Mouse (Mus musculus) lung, postnatal 0 days (tissue): ENCODE measurements around the gene Irx5. TPM values are rescaled to one million over a fixed set of nuclear protein-coding genes. Genes with fewer than 3 reads are reported as not detected.

Experiments
- ATAC-seq: fragments of 200-750 bp; cut with Nextera tagmentation; 2 replicates; pipeline ENCODE4 v1.8.0; 2017; ENCODE audit warnings: moderate library complexity
- DNase-seq: peaks from one replicate; pipeline ENCODE4 v3.0.0-alpha.2; 2016; ENCODE audit warnings: low spot score
- H3K27ac ChIP-seq: fragments of 300-500 bp; sonication (generic); 2 replicates; pipeline ENCODE4 v1.5.1; 2014; ENCODE audit warnings: antibody characterized with exemption, mild to moderate bottlenecking, low read length, mixed read lengths
- H3K27me3 ChIP-seq: fragments of 300-500 bp; sonication (generic); replicated peaks from 2 replicates; pipeline ENCODE4 v1.6.1; 2014; ENCODE audit warnings: low read length, mixed read lengths; ENCODE audit not compliant: insufficient read depth
- H3K36me3 ChIP-seq: fragments of 300-500 bp; sonication (generic); 2 replicates; pipeline ENCODE4 v1.6.1; 2014; ENCODE audit warnings: low read length, mixed read lengths; ENCODE audit not compliant: insufficient read depth
- H3K4me1 ChIP-seq: fragments of 300-500 bp; sonication (generic); 2 replicates; pipeline ENCODE4 v1.6.1; 2014; ENCODE audit warnings: antibody characterized with exemption, low read depth, low read length, mixed read lengths; ENCODE audit not compliant: insufficient read depth
- H3K4me2 ChIP-seq: fragments of 300-500 bp; sonication (generic); replicated peaks from 2 replicates; pipeline ENCODE4 v1.6.1; 2014; ENCODE audit warnings: low read depth, mild to moderate bottlenecking, low read length, moderate library complexity, mixed read lengths
- H3K4me3 ChIP-seq: fragments of 300-500 bp; sonication (generic); 2 replicates; pipeline ENCODE4 v1.5.1; 2014; ENCODE audit warnings: low read depth, low read length
- H3K9ac ChIP-seq: fragments of 300-500 bp; sonication (generic); replicated peaks from 2 replicates; pipeline ENCODE4 v1.6.1; 2014; ENCODE audit warnings: low read depth, mild to moderate bottlenecking
- H3K9me3 ChIP-seq: fragments of 300-500 bp; sonication (generic); 2 replicates; pipeline ENCODE4 v1.6.1; 2016; ENCODE audit warnings: low read length, mixed read lengths
- CTCF ChIP-seq: IDR thresholded peaks from 2 replicates; pipeline ENCODE4 v1.5.1; 2016; ENCODE audit warnings: antibody characterized with exemption, mild to moderate bottlenecking
- EP300 ChIP-seq: IDR thresholded peaks from 2 replicates; pipeline ENCODE4 v1.6.1; 2016; ENCODE audit warnings: antibody characterized with exemption, mild to moderate bottlenecking, control low read depth
- WGBS: fragments of 180-500 bp; shearing (Covaris S2); extraction: QIAGEN DNeasy Blood & Tissue Kit; methylation state at CpG from one replicate; pipeline ENCODE4 v1.1.7; 2014; 5-methylcytosine and 5-hydroxymethylcytosine counted together
- polyA plus RNA-seq: library from polyadenylated mRNA; unstranded; fragments of >200 nt; fragmentation: Nextera tagmentation; extraction: Ambion mirVana; gene quantifications from 2 replicates; pipeline ENCODE4 v1.2.1, GENCODE M21; 2015

Gene Irx5
- polyA plus RNA-seq = 19.3 and 21.1 TPM in 2 replicates

- Histone ChIP-seq H3K9me3 (no peaks in the 10 kb centered on the region), H3K27me3 (peaks cover 43% of the 10 kb centered on the region), H3K27ac (peak within 1 kb of the TSS; percentile 90), H3K4me3 (peak within 1 kb of the TSS; percentile 70), H3K4me2 (peak within 1 kb of the TSS; percentile 60), H3K9ac (peak within 1 kb of the TSS; percentile 60), H3K4me1 (peaks cover 7% of the 10 kb centered on the region; the same call in 1 of the 2 replicates), H3K36me3 (no peaks in the 10 kb centered on the region)
- TF ChIP-seq CTCF = peak; percentile 32; the same call in 1 of the 2 replicates
- TF ChIP-seq EP300 = no peak
- DNase-seq = peak; percentile 96
- peak; percentile 74 for ATAC-seq
- WGBS = under 1% methylated on average over 23 of the region's 47 CpGs
Observed at GRCm38 (mm10) chr8:92357398-92357981, at the start of gene Irx5. Gene Irx5 (plus strand): TSS chr8:92357625.

- Histone ChIP-seq H3K9me3 (no peaks in the 10 kb centered on the region), H3K27ac (no peak overlapping the region), H3K4me3 (no peak overlapping the region), H3K36me3 (no peaks in the 10 kb centered on the region), H3K4me1 (peaks cover 4% of the 10 kb centered on the region; the same call in 1 of the 2 replicates), H3K27me3 (0 out of 2 replicates have a peak, but pooled peaks cover 12% of the 10 kb centered on the region), H3K9ac (no peak overlapping the region), H3K4me2 (no peak overlapping the region)
- peak; percentile 45 for DNase-seq
- no peak for TF ChIP-seq CTCF
- no peak for TF ChIP-seq EP300
- 0 out of 2 replicates have a peak, but pooled peaks have one; percentile 34 for ATAC-seq
- WGBS = 1% methylated on average over 7 of the region's 7 CpGs
Observed at GRCm38 (mm10) chr8:92312178-92312577, 45.2 kb upstream of the Irx5 start.

- ATAC-seq (peak; percentile 86), DNase-seq (peak; percentile 77)
- 49% methylated on average over 3 of the region's 3 CpGs for WGBS
- Histone ChIP-seq H3K4me1 (peaks cover 4% of the 10 kb centered on the region; the same call in 1 of the 2 replicates), H3K4me3 (no peak overlapping the region), H3K9ac (no peak overlapping the region), H3K27me3 (0 out of 2 replicates have a peak, but pooled peaks cover 12% of the 10 kb centered on the region), H3K36me3 (no peaks in the 10 kb centered on the region), H3K9me3 (no peaks in the 10 kb centered on the region), H3K27ac (no peak overlapping the region), H3K4me2 (no peak overlapping the region)
- TF ChIP-seq EP300 (peak; percentile 88), CTCF (no peak)
Observed at GRCm38 (mm10) chr8:92313707-92314106, 43.7 kb upstream of the Irx5 start.

- Histone ChIP-seq H3K27me3 (no peaks in the 10 kb centered on the region; the same call in 1 of the 2 replicates), H3K4me3 (no peak overlapping the region), H3K4me2 (no peak overlapping the region), H3K9me3 (no peaks in the 10 kb centered on the region), H3K4me1 (no peaks in the 10 kb centered on the region), H3K27ac (no peak overlapping the region), H3K9ac (no peak overlapping the region), H3K36me3 (no peaks in the 10 kb centered on the region)
- TF ChIP-seq EP300 (no peak), CTCF (no peak)
- DNase-seq = no peak
- 74% methylated on average over 7 of the region's 7 CpGs for WGBS
- no peak for ATAC-seq
Observed at GRCm38 (mm10) chr8:92323751-92324150, 33.7 kb upstream of the Irx5 start.

GRCm38 (mm10) chr8:92327176-92327575 is 30.2 kb upstream of the Irx5 start:
- TF ChIP-seq EP300 (no peak), CTCF (peak; percentile 44)
- no peak for DNase-seq
- H3K4me1 ChIP-seq = no peaks in the 10 kb centered on the region
- no peak overlapping the region for H3K4me2 ChIP-seq
- no peak for ATAC-seq
- no peaks in the 10 kb centered on the region for H3K27me3 ChIP-seq
- 89% methylated on average over 2 of the region's 2 CpGs for WGBS
- H3K9me3 ChIP-seq = no peaks in the 10 kb centered on the region
- no peaks in the 10 kb centered on the region for H3K36me3 ChIP-seq
- H3K27ac ChIP-seq = no peak overlapping the region
- no peak overlapping the region for H3K9ac ChIP-seq
- H3K4me3 ChIP-seq = no peak overlapping the region

- Histone ChIP-seq H3K27ac (no peak overlapping the region), H3K4me2 (no peak overlapping the region), H3K4me3 (no peak overlapping the region), H3K4me1 (no peaks in the 10 kb centered on the region), H3K36me3 (no peaks in the 10 kb centered on the region), H3K9me3 (no peaks in the 10 kb centered on the region), H3K9ac (no peak overlapping the region), H3K27me3 (no peaks in the 10 kb centered on the region)
- 72% methylated on average over 4 of the region's 4 CpGs for WGBS
- no peak for TF ChIP-seq CTCF
- no peak for TF ChIP-seq EP300
- ATAC-seq (no peak), DNase-seq (no peak)
Observed at GRCm38 (mm10) chr8:92329273-92329672, 28.2 kb upstream of the Irx5 start.
